Mouse (Mus musculus) heart, embryonic 14.5 days (tissue): ENCODE results near the gene Olfr427. TPM values are rescaled to one million over a fixed set of nuclear protein-coding genes. Genes with fewer than 3 reads are reported as not detected.

Source experiments
- ATAC-seq: fragments of 200-750 bp; cut with Nextera tagmentation; 2 replicates; pipeline ENCODE4 v1.8.0; 2017; ENCODE audit warnings: low read depth, moderate TSS enrichment; ENCODE audit not compliant: insufficient number of reproducible peaks, insufficient read depth, low FRiP score
- H3K27ac ChIP-seq, 2 experiments: fragments of 200-500 bp in 1 of 2; fragments of 300-500 bp in 1 of 2; sonication (generic) in 1 of 2; replicated peaks in 1 of 2; 2 replicates each; pipeline ENCODE4 v1.5.1; 2012 to 2014; ENCODE audit warnings: low read depth in 2 of 2, low read length in 2 of 2, control low read depth in 1 of 2, mild to moderate bottlenecking in 1 of 2, mixed read lengths in 1 of 2; ENCODE audit not compliant: control insufficient read depth in 1 of 2, insufficient read depth in 1 of 2
- H3K27me3 ChIP-seq: fragments of 300-500 bp; sonication (generic); 2 replicates; pipeline ENCODE4 v1.6.1; 2014; ENCODE audit warnings: mild to moderate bottlenecking, low read length, control low read depth; ENCODE audit not compliant: control insufficient read depth, insufficient read depth
- H3K36me3 ChIP-seq: fragments of 300-500 bp; sonication (generic); 2 replicates; pipeline ENCODE4 v1.6.1; 2014; ENCODE audit warnings: mild to moderate bottlenecking, control low read depth, low read length, mixed read lengths; ENCODE audit not compliant: control insufficient read depth, insufficient read depth
- H3K4me1 ChIP-seq, 2 experiments: fragments of 200-500 bp in 1 of 2; fragments of 300-500 bp in 1 of 2; sonication (generic) in 1 of 2; 2 replicates each; pipeline ENCODE4 v1.6.1; 2012 to 2014; ENCODE audit warnings: low read length in 2 of 2, control low read depth in 1 of 2, mixed read lengths in 1 of 2; ENCODE audit not compliant: control insufficient read depth in 2 of 2, insufficient read depth in 2 of 2
- H3K4me2 ChIP-seq: fragments of 300-500 bp; sonication (generic); 2 replicates; pipeline ENCODE4 v1.6.1; 2014; ENCODE audit warnings: mild to moderate bottlenecking, low read length
- H3K4me3 ChIP-seq, 2 experiments: fragments of 200-500 bp in 1 of 2; fragments of 300-500 bp in 1 of 2; sonication (generic) in 1 of 2; 2 replicates each; pipeline ENCODE4 v1.5.1; 2012 to 2014; ENCODE audit warnings: low read length in 2 of 2, mild to moderate bottlenecking in 2 of 2, control low read depth in 1 of 2, low read depth in 1 of 2, moderate library complexity in 1 of 2; ENCODE audit not compliant: control insufficient read depth in 1 of 2, insufficient read depth in 1 of 2
- H3K9ac ChIP-seq: fragments of 300-500 bp; sonication (generic); 2 replicates; pipeline ENCODE4 v1.6.1; 2014; ENCODE audit warnings: mild to moderate bottlenecking, low read length
- H3K9me3 ChIP-seq: fragments of 300-500 bp; sonication (generic); 2 replicates; pipeline ENCODE4 v1.6.1; 2016; ENCODE audit warnings: low read length, control low read depth; ENCODE audit not compliant: control insufficient read depth
- WGBS: fragments of 180-500 bp; shearing (Covaris S2); extraction: QIAGEN DNeasy Blood & Tissue Kit; methylation state at CpG from one replicate; pipeline ENCODE4 v1.1.7; 2014; 5-methylcytosine and 5-hydroxymethylcytosine counted together
- polyA plus RNA-seq: library from polyadenylated mRNA; unstranded; fragments of >200 nt; fragmentation: Nextera tagmentation; extraction: Ambion mirVana; gene quantifications from 2 replicates; pipeline ENCODE4 v1.2.1, GENCODE M21; 2014

Olfr427 gene
- polyA plus RNA-seq, 1 experiment from 2014 or later: not detected

- H3K4me3 ChIP-seq: no peak overlapping the region
- no peaks in the 10 kb centered on the region for H3K4me1 ChIP-seq
- H3K27me3 ChIP-seq: no peaks in the 10 kb centered on the region
- ATAC-seq: no peak
- no peak overlapping the region for H3K9ac ChIP-seq
- H3K9me3 ChIP-seq: no peaks in the 10 kb centered on the region
- no peaks in the 10 kb centered on the region for H3K36me3 ChIP-seq
- H3K27ac ChIP-seq: no peak overlapping the region
- WGBS: 69% methylated on average over 2 of the region's 2 CpGs
- no peak overlapping the region for H3K4me2 ChIP-seq
These were observed 41.4 kb upstream of the Olfr427 start for GRCm38 (mm10) chr1:174055248-174055647.

- Histone ChIP-seq H3K4me2 (no peak within 1 kb of the TSS), H3K9me3 (no peaks in the 10 kb centered on the region), H3K4me3 (no peak within 1 kb of the TSS), H3K27me3 (no peaks in the 10 kb centered on the region), H3K27ac (no peak within 1 kb of the TSS), H3K9ac (no peak within 1 kb of the TSS), H3K4me1 (no peaks in the 10 kb centered on the region), H3K36me3 (no peaks in the 10 kb centered on the region)
- 81% methylated on average over 3 of the region's 3 CpGs for WGBS
- ATAC-seq: no peak
These were observed 30.4 kb upstream of the Olfr427 start, which contains the start of gene Olfr430 for GRCm38 (mm10) chr1:174066305-174066704. Gene Olfr430, plus strand, starts transcription at chr1:174066605.

GRCm38 (mm10) chr1:174084031-174084430 is 12.7 kb upstream of the Olfr427 start, which contains the start of gene Olfr429:
Gene Olfr429, plus strand, starts transcription at chr1:174084331.
- no peaks in the 10 kb centered on the region for H3K36me3 ChIP-seq
- H3K9me3 ChIP-seq: no peaks in the 10 kb centered on the region
- no peaks in the 10 kb centered on the region for H3K4me1 ChIP-seq
- H3K4me2 ChIP-seq: no peak within 1 kb of the TSS
- no peak for ATAC-seq
- 77% methylated on average over 2 of the region's 2 CpGs for WGBS
- H3K4me3 ChIP-seq: no peak within 1 kb of the TSS
- no peaks in the 10 kb centered on the region for H3K27me3 ChIP-seq
- H3K9ac ChIP-seq: no peak within 1 kb of the TSS
- H3K27ac ChIP-seq: no peak within 1 kb of the TSS

- no peak overlapping the region for H3K4me2 ChIP-seq
- no peak overlapping the region for H3K27ac ChIP-seq
- no peaks in the 10 kb centered on the region for H3K36me3 ChIP-seq
- H3K4me3 ChIP-seq: no peak overlapping the region
- H3K9me3 ChIP-seq: no peaks in the 10 kb centered on the region
- no peak for ATAC-seq
- H3K4me1 ChIP-seq: no peaks in the 10 kb centered on the region
- WGBS: 42% methylated on average over 2 of the region's 2 CpGs
- H3K27me3 ChIP-seq: no peaks in the 10 kb centered on the region
- no peak overlapping the region for H3K9ac ChIP-seq
These were observed 7.0 kb downstream of the Olfr427 start for GRCm38 (mm10) chr1:174103735-174104134.

- H3K27me3 ChIP-seq: no peaks in the 10 kb centered on the region
- H3K36me3 ChIP-seq: no peaks in the 10 kb centered on the region
- WGBS: 59% methylated on average over 2 of the region's 2 CpGs
- no peak for ATAC-seq
- no peak within 1 kb of the TSS for H3K27ac ChIP-seq
- no peak within 1 kb of the TSS for H3K4me2 ChIP-seq
- H3K4me1 ChIP-seq: no peaks in the 10 kb centered on the region
- H3K4me3 ChIP-seq: no peak within 1 kb of the TSS
- no peak within 1 kb of the TSS for H3K9ac ChIP-seq
- no peaks in the 10 kb centered on the region for H3K9me3 ChIP-seq
These were observed 24.4 kb downstream of the Olfr427 start, which contains the start of gene Olfr231 for GRCm38 (mm10) chr1:174121062-174121461. Gene Olfr231, minus strand, starts transcription at chr1:174121162.

GRCm38 (mm10) chr1:174131217-174131616 is 34.5 kb downstream of the Olfr427 start, which contains the start of gene Olfr424:
Gene Olfr424, plus strand, starts transcription at chr1:174131517.
- Histone ChIP-seq H3K4me3 (no peak within 1 kb of the TSS), H3K9ac (no peak within 1 kb of the TSS), H3K9me3 (no peaks in the 10 kb centered on the region), H3K27me3 (no peaks in the 10 kb centered on the region), H3K4me2 (no peak within 1 kb of the TSS), H3K36me3 (no peaks in the 10 kb centered on the region), H3K27ac (no peak within 1 kb of the TSS), H3K4me1 (no peaks in the 10 kb centered on the region)
- 69% methylated on average over 3 of the region's 3 CpGs for WGBS
- ATAC-seq: no peak

GRCm38 (mm10) chr1:174131999-174132398 is 35.3 kb downstream of the Olfr427 start:
- H3K27ac ChIP-seq: no peak overlapping the region
- H3K9me3 ChIP-seq: no peaks in the 10 kb centered on the region
- no peak overlapping the region for H3K4me2 ChIP-seq
- no peaks in the 10 kb centered on the region for H3K27me3 ChIP-seq
- ATAC-seq: no peak
- no peaks in the 10 kb centered on the region for H3K36me3 ChIP-seq
- no peak overlapping the region for H3K9ac ChIP-seq
- no peak overlapping the region for H3K4me3 ChIP-seq
- H3K4me1 ChIP-seq: no peaks in the 10 kb centered on the region
- 71% methylated on average over 3 of the region's 3 CpGs for WGBS

- Histone ChIP-seq H3K27ac (no peak overlapping the region), H3K4me2 (no peak overlapping the region), H3K9me3 (no peaks in the 10 kb centered on the region), H3K9ac (no peak overlapping the region), H3K27me3 (no peaks in the 10 kb centered on the region), H3K4me1 (peaks cover 0 to under 1% of the 10 kb centered on the region in 2 experiments; a peak in 1 of 4 replicates), H3K4me3 (no peak overlapping the region), H3K36me3 (no peaks in the 10 kb centered on the region)
- no peak for ATAC-seq
- 73% methylated on average over 2 of the region's 2 CpGs for WGBS
These were observed 44.7 kb downstream of the Olfr427 start for GRCm38 (mm10) chr1:174141384-174141783.
